Mouse (Mus musculus) liver, adult 2 months (tissue): Measurements from ENCODE around the gene Bnipl. TPM values are rescaled to one million over a fixed set of nuclear protein-coding genes. Genes with fewer than 3 reads are reported as not detected.
A peak's percentile ranks its signal among the peaks of the same experiment; 100 is the strongest.

ENCODE experiments used
- DNase-seq: peaks from one replicate; pipeline ENCODE4 v3.0.0-alpha.2; 2011; ENCODE audit warnings: low read depth, low spot score; ENCODE audit errors: extremely low read depth
- H3K27ac ChIP-seq: fragments of 200-500 bp; replicated peaks from 2 replicates; pipeline ENCODE4 v1.5.1; 2012; ENCODE audit warnings: low read depth, mild to moderate bottlenecking, control low read depth, inconsistent platforms, low read length; ENCODE audit not compliant: insufficient read depth
- H3K27me3 ChIP-seq: fragments of 200-500 bp; 2 replicates; pipeline ENCODE4 v1.6.1; 2012; ENCODE audit warnings: mild to moderate bottlenecking, moderate library complexity, low read length, inconsistent platforms; ENCODE audit not compliant: control insufficient read depth, insufficient read depth
- H3K36me3 ChIP-seq: fragments of 200-500 bp; 2 replicates; pipeline ENCODE4 v1.6.1; 2012; ENCODE audit warnings: low read length, inconsistent platforms; ENCODE audit not compliant: control insufficient read depth, insufficient read depth
- H3K4me1 ChIP-seq: fragments of 200-500 bp; 2 replicates; pipeline ENCODE4 v1.6.1; 2011; ENCODE audit warnings: low read length; ENCODE audit not compliant: control insufficient read depth, insufficient read depth
- H3K4me3 ChIP-seq: fragments of 200-500 bp; 2 replicates; pipeline ENCODE4 v1.5.1; 2011; ENCODE audit warnings: low read depth, mild to moderate bottlenecking, control low read depth, low read length, moderate library complexity; ENCODE audit not compliant: insufficient read depth
- H3K79me2 ChIP-seq: fragments of 200-500 bp; 2 replicates; pipeline ENCODE4 v1.6.1; 2012; ENCODE audit warnings: inconsistent platforms, mild to moderate bottlenecking, low read length, moderate library complexity; ENCODE audit not compliant: control insufficient read depth, insufficient read depth
- H3K9ac ChIP-seq: fragments of 200-500 bp; 2 replicates; pipeline ENCODE4 v1.6.1; 2012; ENCODE audit warnings: low read depth, mild to moderate bottlenecking, control low read depth, inconsistent platforms, low read length
- CTCF ChIP-seq: fragments of 200-500 bp; IDR thresholded peaks from 2 replicates; pipeline ENCODE4 v1.5.1; 2011; ENCODE audit warnings: low read depth, low read length, control low read depth
- POLR2A ChIP-seq: fragments of 200-500 bp; IDR thresholded peaks from 2 replicates; pipeline ENCODE4 v1.6.1; 2011; ENCODE audit warnings: low read length, control low read depth; ENCODE audit not compliant: insufficient read depth; ENCODE audit errors: extremely low read depth
- WGBS: fragments of 180-500 bp; shearing (Covaris S2); methylation state at CpG from one replicate; pipeline ENCODE4 v1.1.7; 2018; 5-methylcytosine and 5-hydroxymethylcytosine counted together
- polyA plus RNA-seq: library from polyadenylated mRNA; depleted of rRNA; stranded (reverse); fragments of >200 nt; gene quantifications from 2 replicates; pipeline ENCODE4 v1.2.3, GENCODE M21; 2012
- total RNA-seq: library from RNA; depleted of rRNA; stranded (reverse); fragments of >200 nt; gene quantifications from 2 replicates; pipeline ENCODE4 v1.2.3, GENCODE M21; 2014

Gene Bnipl
- total and polyA plus RNA-seq, 2 experiments: 0.16 TPM; not detected in 1

DNA sequence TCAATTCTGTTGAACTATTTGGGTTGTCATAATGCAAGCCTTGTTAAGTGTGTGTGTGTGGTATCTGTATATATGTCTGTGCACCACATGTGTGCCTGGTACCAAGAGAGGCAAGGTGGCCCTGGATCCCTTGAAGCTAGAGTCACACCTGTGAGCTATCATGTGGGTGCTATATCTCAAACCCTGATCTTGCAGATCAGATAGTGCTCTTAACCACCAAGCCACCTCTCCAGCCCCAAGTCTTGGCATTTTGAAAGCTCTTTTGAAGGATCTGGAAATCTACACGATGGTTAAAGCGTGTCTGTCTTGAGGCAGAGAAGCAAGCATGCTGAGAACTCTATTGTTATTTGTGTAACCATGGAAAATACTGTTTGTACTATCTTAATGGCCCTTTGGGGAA is 40.4 kb downstream of the Bnipl start:
- WGBS: 85% methylated on average over 2 of the region's 2 CpGs
- Histone ChIP-seq H3K9ac (no peak overlapping the region), H3K4me1 (peaks cover 20% of the 10 kb centered on the region), H3K27me3 (no peaks in the 10 kb centered on the region), H3K27ac (no peak overlapping the region), H3K36me3 (peaks cover 4% of the 10 kb centered on the region), H3K4me3 (no peak overlapping the region), H3K79me2 (no peaks in the 10 kb centered on the region; the same call in 1 of the 2 replicates)
- no peak for DNase-seq
- no peak for TF ChIP-seq POLR2A
- no peak for TF ChIP-seq CTCF

DNA sequence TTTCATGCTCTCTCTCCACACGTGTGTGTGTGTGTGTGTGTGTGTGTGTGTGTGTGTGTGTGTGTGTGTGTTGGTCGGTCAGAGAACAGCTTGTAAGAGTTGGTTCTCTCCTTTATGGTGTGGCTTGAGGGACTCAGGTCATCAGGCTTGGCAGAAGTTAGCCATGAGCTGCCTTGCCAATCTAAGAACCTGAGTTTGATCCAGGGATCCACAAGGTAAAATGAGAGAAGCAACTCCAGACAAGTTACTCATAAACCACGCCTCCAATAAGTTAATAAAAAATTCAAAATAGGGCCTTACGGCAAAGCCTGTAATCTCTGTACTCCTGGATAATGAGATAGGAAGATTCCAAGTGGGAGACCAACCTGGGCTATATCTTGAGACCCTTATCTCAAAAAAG is 42.7 kb downstream of the Bnipl start:
- DNase-seq: peak; percentile 75
- Histone ChIP-seq H3K9ac (no peak overlapping the region), H3K36me3 (peaks cover 20% of the 10 kb centered on the region), H3K4me3 (no peak overlapping the region), H3K27ac (peak overlapping the region; percentile 18; the same call in 1 of the 2 replicates), H3K4me1 (peaks cover 12% of the 10 kb centered on the region; the same call in 1 of the 2 replicates), H3K27me3 (no peaks in the 10 kb centered on the region), H3K79me2 (no peaks in the 10 kb centered on the region; the same call in 1 of the 2 replicates)
- WGBS: 27% methylated on average over 4 of the region's 4 CpGs
- no peak for TF ChIP-seq CTCF
- no peak for TF ChIP-seq POLR2A

- H3K4me3 ChIP-seq: no peak overlapping the region
- H3K79me2 ChIP-seq: no peaks in the 10 kb centered on the region
- no peak overlapping the region for H3K27ac ChIP-seq
- no peak overlapping the region for H3K9ac ChIP-seq
- DNase-seq: no peak
- H3K4me1 ChIP-seq: peaks cover 6% of the 10 kb centered on the region; the same call in 1 of the 2 replicates
- no peak for TF ChIP-seq CTCF
- no peak for TF ChIP-seq POLR2A
- WGBS: 93% methylated on average over 6 of the region's 6 CpGs
- no peaks in the 10 kb centered on the region for H3K27me3 ChIP-seq
- H3K36me3 ChIP-seq: peaks cover 57% of the 10 kb centered on the region
Measured at GRCm38 (mm10) chr3:95203880-95204279, 47.1 kb downstream of the Bnipl start.

- Histone ChIP-seq H3K27me3 (no peaks in the 10 kb centered on the region), H3K9ac (no peak overlapping the region), H3K4me3 (no peak overlapping the region), H3K36me3 (peaks cover 71% of the 10 kb centered on the region), H3K27ac (no peak overlapping the region), H3K4me1 (peaks cover 4% of the 10 kb centered on the region), H3K79me2 (no peaks in the 10 kb centered on the region)
- 91% methylated on average over 2 of the region's 2 CpGs for WGBS
- TF ChIP-seq CTCF: no peak
- TF ChIP-seq POLR2A: no peak
- no peak for DNase-seq
Measured at GRCm38 (mm10) chr3:95200562-95200961, 50.4 kb downstream of the Bnipl start.

DNA sequence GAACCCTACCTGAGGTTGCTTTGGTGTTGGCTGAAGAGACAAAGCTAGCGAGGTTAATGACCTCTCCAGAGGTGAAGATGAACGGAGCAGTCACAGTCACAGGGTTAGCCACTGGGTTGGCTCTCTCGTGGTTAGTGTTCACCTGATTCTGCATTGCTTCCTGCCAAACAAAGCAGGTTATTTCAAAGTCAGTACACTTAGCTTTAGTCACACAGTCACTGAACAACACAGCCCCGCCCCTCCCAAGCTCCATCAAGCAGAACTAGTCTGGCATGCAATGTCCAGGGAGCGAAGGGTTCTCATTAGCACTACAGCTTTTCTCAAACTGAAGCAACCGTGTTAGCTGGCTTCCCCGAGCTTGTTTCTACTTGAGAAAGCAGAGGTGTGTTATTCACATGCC is 50.9 kb downstream of the Bnipl start:
- Histone ChIP-seq H3K9ac (no peak overlapping the region), H3K4me3 (no peak overlapping the region)

DNA sequence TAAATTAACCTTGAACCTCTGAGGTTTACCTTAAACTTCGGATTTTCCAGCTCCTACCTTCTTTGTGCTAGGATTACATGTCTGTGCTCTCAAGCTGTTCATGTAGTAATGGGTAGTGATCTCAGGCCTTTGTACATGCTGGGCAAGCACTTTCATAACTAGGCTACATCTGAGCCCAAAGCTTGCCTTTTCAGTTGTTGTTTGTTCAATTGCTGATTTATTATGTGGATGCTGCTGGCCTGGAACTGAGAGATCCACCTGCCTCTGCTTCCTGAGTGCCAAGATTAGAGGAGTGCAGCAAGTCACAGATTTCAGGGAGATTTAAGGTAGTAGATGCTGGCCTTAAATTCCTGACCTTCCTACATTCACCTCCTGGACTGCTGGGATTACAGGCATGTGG is 51.9 kb downstream of the Bnipl start:
- peaks cover 64% of the 10 kb centered on the region for H3K36me3 ChIP-seq
- TF ChIP-seq POLR2A (no peak), CTCF (no peak)
- no peak overlapping the region for H3K4me3 ChIP-seq
- no peaks in the 10 kb centered on the region for H3K27me3 ChIP-seq
- no peaks in the 10 kb centered on the region for H3K79me2 ChIP-seq
- peaks cover 9% of the 10 kb centered on the region for H3K4me1 ChIP-seq
- H3K9ac ChIP-seq: no peak overlapping the region
- 70% methylated on average over 1 of the region's 1 CpGs for WGBS
- H3K27ac ChIP-seq: no peak overlapping the region
- no peak for DNase-seq

More for the DNA sequence above, 50.9 kb downstream of the Bnipl start:
- Histone ChIP-seq H3K79me2 (no peaks in the 10 kb centered on the region), H3K27me3 (no peaks in the 10 kb centered on the region), H3K36me3 (peaks cover 71% of the 10 kb centered on the region), H3K4me1 (peaks cover 7% of the 10 kb centered on the region), H3K27ac (no peak overlapping the region)
- 62% methylated on average over 7 of the region's 7 CpGs for WGBS
- TF ChIP-seq CTCF (no peak), POLR2A (no peak)
- peak; percentile 63 for DNase-seq
